Mouse (Mus musculus) ES-E14 (cell line): ENCODE data around the gene Pip4k2b. TPM values are rescaled to one million over a fixed set of nuclear protein-coding genes. Genes with fewer than 3 reads are reported as not detected.

Experiments
- DNase-seq: peaks from one replicate; pipeline ENCODE4 v3.0.0-alpha.2; 2013; ENCODE audit warnings: low read depth, low spot score
- H3K27ac ChIP-seq: 2 replicates; pipeline ENCODE4 v1.5.1; 2012; ENCODE audit warnings: low read depth, mild to moderate bottlenecking, low read length, moderate library complexity, mixed read lengths; ENCODE audit not compliant: poor library complexity, insufficient read depth, severe bottlenecking
- H3K36me3 ChIP-seq: 2 replicates; pipeline ENCODE4 v1.6.1; 2012; ENCODE audit warnings: mild to moderate bottlenecking, low read length, moderate library complexity, mixed read lengths; ENCODE audit not compliant: control insufficient read depth, poor library complexity, insufficient read depth, severe bottlenecking
- H3K4me1 ChIP-seq, 2 experiments: fragments of 150-350 bp in 1 of 2; sonication (generic) in 1 of 2; 2 replicates each; pipeline ENCODE4 v1.6.1; 2012; ENCODE audit warnings: low read length in 2 of 2, mild to moderate bottlenecking in 1 of 2, mixed read lengths in 1 of 2; ENCODE audit not compliant: control insufficient read depth in 2 of 2, insufficient read depth in 2 of 2, poor library complexity in 1 of 2
- H3K4me3 ChIP-seq, 2 experiments: fragments of 150-350 bp in 1 of 2; sonication (generic) in 1 of 2; 2 replicates each; pipeline ENCODE4 v1.5.1; 2012; ENCODE audit warnings: low read length in 2 of 2, low read depth in 1 of 2, mild to moderate bottlenecking in 1 of 2, mixed read lengths in 1 of 2; ENCODE audit not compliant: insufficient read depth in 1 of 2, poor library complexity in 1 of 2, severe bottlenecking in 1 of 2
- H3K9ac ChIP-seq: 2 replicates; pipeline ENCODE4 v1.6.1; 2012; ENCODE audit warnings: low read depth, mild to moderate bottlenecking, low read length, mixed read lengths; ENCODE audit not compliant: poor library complexity, insufficient read depth, severe bottlenecking
- H3K9me3 ChIP-seq: fragments of 150-350 bp; sonication (generic); 2 replicates; pipeline ENCODE4 v1.6.1; 2012; ENCODE audit warnings: low read depth, mild to moderate bottlenecking, low read length; ENCODE audit not compliant: control insufficient read depth, insufficient read depth
- CHD2 ChIP-seq: IDR thresholded peaks from 2 replicates; pipeline ENCODE4 v1.6.1; 2014; ENCODE audit warnings: mild to moderate bottlenecking, low read depth, low read length, inconsistent platforms
- HCFC1 ChIP-seq: IDR thresholded peaks from 2 replicates; pipeline ENCODE4 v1.6.1; 2012; ENCODE audit warnings: low read length, inconsistent platforms, borderline replicate concordance; ENCODE audit not compliant: insufficient read depth
- MAFK ChIP-seq: IDR thresholded peaks from 2 replicates; pipeline ENCODE4 v1.6.1; 2014; ENCODE audit warnings: mild to moderate bottlenecking, low read depth, low read length, inconsistent platforms; ENCODE audit not compliant: insufficient read depth
- ZC3H11A ChIP-seq: IDR thresholded peaks from 2 replicates; pipeline ENCODE4 v1.6.1; 2012; ENCODE audit warnings: low read depth, mild to moderate bottlenecking, inconsistent platforms, low read length, borderline replicate concordance
- ZNF384 ChIP-seq: IDR thresholded peaks from 2 replicates; pipeline ENCODE4 v1.6.1; 2012; ENCODE audit warnings: low read depth, low read length, inconsistent platforms
- in situ Hi-C, 2 experiments: fragments of 600-800 bp; cut with MboI; formaldehyde crosslinking; loops; one replicate each; pipeline ENCODE4 v1.15.1; 2025; ENCODE audit warnings: low sequenced_read_pairs in 2 of 2, inconsistent platforms in 1 of 2; ENCODE audit not compliant: unreplicated experiment in 2 of 2
- total RNA-seq: library from RNA; depleted of rRNA; stranded (reverse); fragments of 300-350 nt; gene quantifications from 2 replicates; pipeline ENCODE4 v1.2.3, GENCODE M21; 2012

Pip4k2b gene
- total RNA-seq, 1 experiment: 31.3 TPM

- TF ChIP-seq HCFC1 (no peak), CHD2 (no peak), MAFK (no peak), ZNF384 (no peak), ZC3H11A (no peak)
- Histone ChIP-seq H3K4me3 (no peak overlapping the region), H3K9ac (no peak overlapping the region), H3K9me3 (no peaks in the 10 kb centered on the region), H3K36me3 (peaks cover 43% of the 10 kb centered on the region), H3K27ac (no peak overlapping the region), H3K4me1 (peaks cover 3 to 19% of the 10 kb centered on the region in 2 experiments; a peak in 3 of 4 replicates)
- DNase-seq: no peak
- in situ Hi-C loops: loop anchor here in 1 of 2 experiments (10.0 kb wide), 1 partner anchor 60 kb away; no protein-coding TSS in a partner anchor
These were observed 50.1 kb downstream of the Pip4k2b start for GRCm38 (mm10) chr11:97694435-97694834.

DNA sequence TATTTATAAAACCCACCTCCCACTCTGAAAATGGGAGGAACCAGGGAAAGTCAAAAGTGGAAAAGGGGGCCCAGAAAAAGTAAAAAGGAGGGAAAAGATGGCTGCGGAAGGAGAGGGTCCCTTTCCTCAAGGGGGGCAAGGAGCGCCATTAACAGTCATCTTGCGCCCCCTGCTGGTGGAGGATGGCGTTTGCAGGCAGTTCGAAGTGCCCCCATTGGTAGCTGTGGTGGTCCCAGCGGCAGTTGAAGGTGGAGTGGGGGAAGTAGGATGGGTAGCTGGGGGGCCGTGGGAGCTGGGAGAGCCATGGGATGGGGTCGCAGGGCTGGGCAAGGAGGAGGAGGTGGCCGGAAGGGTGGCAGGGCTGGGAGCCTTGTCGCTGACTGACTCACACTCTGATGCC lies 54.6 kb downstream of the Pip4k2b start:
- Histone ChIP-seq H3K9ac (no peak overlapping the region), H3K4me1 (peaks cover 11 to 22% of the 10 kb centered on the region in 2 experiments; a peak in 3 of 4 replicates), H3K36me3 (peaks cover 51% of the 10 kb centered on the region), H3K4me3 (no peak overlapping the region), H3K27ac (no peak overlapping the region), H3K9me3 (no peaks in the 10 kb centered on the region)
- DNase-seq: no peak
- TF ChIP-seq ZC3H11A: peak; percentile 68; the same call in 1 of the 2 replicates
- no peak for TF ChIP-seq ZNF384
- TF ChIP-seq CHD2: no peak
- no peak for TF ChIP-seq MAFK
- 0 out of 2 replicates have a peak, but pooled peaks have one; percentile 48 for TF ChIP-seq HCFC1
- in situ Hi-C loops: loop anchor here in 1 of 2 experiments (10.0 kb wide), 1 partner anchor 55 kb away; no protein-coding TSS in a partner anchor

- Histone ChIP-seq H3K4me1 (peaks cover 15 to 24% of the 10 kb centered on the region in 2 experiments), H3K4me3 (peak overlapping the region in 1 of 2 experiments; percentile 56; a peak in 1 of 4 replicates), H3K9ac (peak overlapping the region; percentile 65; the same call in 1 of the 2 replicates), H3K9me3 (no peaks in the 10 kb centered on the region), H3K36me3 (peaks cover 45% of the 10 kb centered on the region), H3K27ac (no peak overlapping the region)
- no peak for DNase-seq
- in situ Hi-C loops: no loop called here
- TF ChIP-seq HCFC1 (no peak), ZNF384 (no peak), CHD2 (no peak)
These were observed 57.4 kb downstream of the Pip4k2b start for GRCm38 (mm10) chr11:97687061-97687460.

DNA sequence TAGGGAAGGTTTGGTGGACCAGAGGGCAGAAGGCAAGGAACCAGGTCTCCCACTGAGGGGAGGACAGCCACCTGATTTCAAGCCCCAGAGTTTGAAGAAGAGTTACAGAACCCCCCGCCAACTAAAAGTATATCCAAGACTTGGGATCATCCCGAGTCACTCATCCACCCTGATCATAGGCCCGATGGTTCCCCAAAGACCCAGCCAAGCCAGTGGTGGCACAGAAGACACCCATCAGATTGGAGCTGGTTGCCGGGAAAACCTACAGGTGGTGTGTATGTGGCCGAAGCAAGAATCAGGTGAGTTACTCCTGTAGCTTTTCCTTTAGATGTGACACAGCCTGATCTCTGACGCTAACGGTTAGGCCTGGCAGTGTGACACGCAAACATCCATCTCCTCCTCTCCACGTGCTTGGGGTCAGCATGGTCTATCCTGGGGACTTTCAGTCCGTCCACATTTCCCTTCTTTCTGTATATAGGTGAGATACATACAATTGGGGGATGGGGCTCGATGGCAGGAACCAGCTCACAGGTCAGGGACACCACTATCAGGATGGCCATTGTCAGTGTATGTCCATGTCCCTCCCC lies 58.1 kb downstream of the Pip4k2b start:
- Histone ChIP-seq H3K27ac (peak overlapping the region; percentile 31; the same call in 1 of the 2 replicates), H3K4me3 (peak overlapping the region; percentile 56 to 57), H3K9me3 (no peaks in the 10 kb centered on the region), H3K9ac (peak overlapping the region; percentile 65), H3K4me1 (peaks cover 19 to 30% of the 10 kb centered on the region in 2 experiments), H3K36me3 (peaks cover 45% of the 10 kb centered on the region)
- in situ Hi-C loops: no loop called here
- TF ChIP-seq ZNF384 (no peak), HCFC1 (no peak), MAFK (no peak), CHD2 (no peak), ZC3H11A (no peak)
- DNase-seq: no peak
